Mouse (Mus musculus) bone marrow macrophage, adult 2 months (primary cell): Measurements from ENCODE around the gene Trim8. TPM values are rescaled to one million over a fixed set of nuclear protein-coding genes. Genes with fewer than 3 reads are reported as not detected.
A peak's percentile ranks its signal among the peaks of the same experiment; 100 is the strongest.

Experiments
- H3K27ac ChIP-seq: 2 replicates; pipeline ENCODE4 v1.5.1; 2012; ENCODE audit warnings: low read depth, low read length; ENCODE audit not compliant: insufficient read depth
- H3K4me1 ChIP-seq: 2 replicates; pipeline ENCODE4 v1.6.1; 2012; ENCODE audit warnings: low read length; ENCODE audit not compliant: control insufficient read depth, insufficient read depth
- H3K4me3 ChIP-seq: 2 replicates; pipeline ENCODE4 v1.5.1; 2012; ENCODE audit warnings: mild to moderate bottlenecking, low read length, moderate library complexity; ENCODE audit not compliant: insufficient read depth
- CTCF ChIP-seq: IDR thresholded peaks from 2 replicates; pipeline ENCODE4 v1.5.1; 2012; ENCODE audit warnings: low read depth, mild to moderate bottlenecking, low read length, moderate library complexity
- POLR2A ChIP-seq: IDR thresholded peaks from 2 replicates; pipeline ENCODE4 v1.6.1; 2012; ENCODE audit warnings: mild to moderate bottlenecking, low read depth, low read length, borderline replicate concordance
- polyA plus RNA-seq: library from polyadenylated mRNA; stranded (reverse); fragments of >200 nt; gene quantifications from 2 replicates; pipeline ENCODE4 v1.2.4, GENCODE M21; 2012; ENCODE audit not compliant: missing spikeins, insufficient read depth, insufficient read length

The Trim8 gene
- 66.3 and 69.0 TPM in 2 replicates for polyA plus RNA-seq

- peak within 1 kb of the TSS; percentile 99 for H3K27ac ChIP-seq
- TF ChIP-seq CTCF (no peak), POLR2A (no peak)
- H3K4me1 ChIP-seq: peaks cover 10% of the 10 kb centered on the region
- peak within 1 kb of the TSS; percentile 86 for H3K4me3 ChIP-seq
These were observed at the start of gene Trim8 for GRCm38 (mm10) chr19:46501401-46502068. Gene Trim8 (plus strand): TSS chr19:46501702.

GRCm38 (mm10) chr19:46452052-46452827 lies 49.3 kb upstream of the Trim8 start:
- Histone ChIP-seq H3K4me1 (peaks cover 25% of the 10 kb centered on the region), H3K4me3 (no peak overlapping the region), H3K27ac (no peak overlapping the region)
- TF ChIP-seq POLR2A (no peak), CTCF (peak; percentile 65)

- TF ChIP-seq CTCF: no peak
- no peak for TF ChIP-seq POLR2A
- no peak overlapping the region for H3K4me3 ChIP-seq
- H3K27ac ChIP-seq: no peak overlapping the region
- H3K4me1 ChIP-seq: peaks cover 25% of the 10 kb centered on the region
These were observed 48.6 kb upstream of the Trim8 start for GRCm38 (mm10) chr19:46452916-46453315.

- no peak overlapping the region for H3K27ac ChIP-seq
- no peak for TF ChIP-seq POLR2A
- no peak for TF ChIP-seq CTCF
- H3K4me1 ChIP-seq: peaks cover 29% of the 10 kb centered on the region
- no peak overlapping the region for H3K4me3 ChIP-seq
These were observed 47.2 kb upstream of the Trim8 start for GRCm38 (mm10) chr19:46454126-46454880.

- Histone ChIP-seq H3K4me1 (peaks cover 33% of the 10 kb centered on the region), H3K4me3 (no peak overlapping the region), H3K27ac (no peak overlapping the region)
- TF ChIP-seq CTCF (no peak), POLR2A (no peak)
These were observed 46.5 kb upstream of the Trim8 start for GRCm38 (mm10) chr19:46455032-46455431.

GRCm38 (mm10) chr19:46455556-46455955 lies 45.9 kb upstream of the Trim8 start:
- no peak overlapping the region for H3K27ac ChIP-seq
- no peak for TF ChIP-seq POLR2A
- no peak for TF ChIP-seq CTCF

GRCm38 (mm10) chr19:46456018-46456735 lies 45.3 kb upstream of the Trim8 start:
- H3K4me3 ChIP-seq: no peak overlapping the region
- peaks cover 33% of the 10 kb centered on the region for H3K4me1 ChIP-seq
- no peak overlapping the region for H3K27ac ChIP-seq
- TF ChIP-seq POLR2A (no peak), CTCF (no peak)

More at GRCm38 (mm10) chr19:46455556-46455955, 45.9 kb upstream of the Trim8 start:
- peaks cover 33% of the 10 kb centered on the region for H3K4me1 ChIP-seq
- H3K4me3 ChIP-seq: no peak overlapping the region

- TF ChIP-seq CTCF: no peak
- TF ChIP-seq POLR2A: no peak
- Histone ChIP-seq H3K4me1 (peaks cover 33% of the 10 kb centered on the region), H3K27ac (no peak overlapping the region), H3K4me3 (no peak overlapping the region)
These were observed 43.7 kb upstream of the Trim8 start for GRCm38 (mm10) chr19:46457798-46458197.

GRCm38 (mm10) chr19:46459256-46459655 lies 42.2 kb upstream of the Trim8 start:
- Histone ChIP-seq H3K27ac (no peak overlapping the region), H3K4me1 (peaks cover 33% of the 10 kb centered on the region), H3K4me3 (no peak overlapping the region)
- TF ChIP-seq POLR2A: no peak
- no peak for TF ChIP-seq CTCF
